Mouse (Mus musculus) midbrain, embryonic 12.5 days (tissue): Measurements from ENCODE around the gene Secisbp2l. TPM values are rescaled to one million over a fixed set of nuclear protein-coding genes. Genes with fewer than 3 reads are reported as not detected.

Experiments
- ATAC-seq: fragments of 200-750 bp; cut with Nextera tagmentation; 2 replicates; pipeline ENCODE4 v1.8.0; 2017; ENCODE audit warnings: low read depth, moderate TSS enrichment, moderate library complexity; ENCODE audit not compliant: low FRiP score
- H3K27ac ChIP-seq: fragments of 300-500 bp; sonication (generic); replicated peaks from 2 replicates; pipeline ENCODE4 v1.5.1; 2016; ENCODE audit warnings: mild to moderate bottlenecking
- H3K27me3 ChIP-seq: fragments of 300-500 bp; sonication (generic); 2 replicates; pipeline ENCODE4 v1.6.1; 2016; ENCODE audit warnings: mild to moderate bottlenecking
- H3K36me3 ChIP-seq: fragments of 300-500 bp; sonication (generic); 2 replicates; pipeline ENCODE4 v1.6.1; 2016
- H3K4me1 ChIP-seq: fragments of 300-500 bp; sonication (generic); 2 replicates; pipeline ENCODE4 v1.6.1; 2016
- H3K4me2 ChIP-seq: fragments of 300-500 bp; sonication (generic); replicated peaks from 2 replicates; pipeline ENCODE4 v1.6.1; 2016; ENCODE audit warnings: mild to moderate bottlenecking, moderate library complexity
- H3K4me3 ChIP-seq: fragments of 300-500 bp; sonication (generic); 2 replicates; pipeline ENCODE4 v1.5.1; 2016; ENCODE audit warnings: mild to moderate bottlenecking
- H3K9ac ChIP-seq: fragments of 300-500 bp; sonication (generic); replicated peaks from 2 replicates; pipeline ENCODE4 v1.6.1; 2016; ENCODE audit warnings: mild to moderate bottlenecking, moderate library complexity
- H3K9me3 ChIP-seq: fragments of 300-500 bp; sonication (generic); 2 replicates; pipeline ENCODE4 v1.6.1; 2016; ENCODE audit warnings: mild to moderate bottlenecking
- WGBS: fragments of 180-500 bp; shearing (Covaris S2); methylation state at CpG from one replicate; pipeline ENCODE4 v1.1.7; 2016; 5-methylcytosine and 5-hydroxymethylcytosine counted together
- polyA plus RNA-seq: library from polyadenylated mRNA; unstranded; fragments of >200 nt; fragmentation: Nextera tagmentation; extraction: Ambion mirVana; gene quantifications from 2 replicates; pipeline ENCODE4 v1.2.1, GENCODE M21; 2016

Secisbp2l gene
- polyA plus RNA-seq, 1 experiment from 2014 or later, result 28.1 TPM

- H3K4me1 ChIP-seq, result peaks cover 9% of the 10 kb centered on the region
- H3K9me3 ChIP-seq, result no peaks in the 10 kb centered on the region
- no peak overlapping the region for H3K4me2 ChIP-seq
- H3K9ac ChIP-seq, result no peak overlapping the region
- H3K27ac ChIP-seq, result no peak overlapping the region
- H3K36me3 ChIP-seq, result peaks cover 20% of the 10 kb centered on the region
- H3K4me3 ChIP-seq, result no peak overlapping the region
- no peak for ATAC-seq
- 73% methylated on average over 2 of the region's 2 CpGs for WGBS
- H3K27me3 ChIP-seq, result no peaks in the 10 kb centered on the region
Measured at GRCm38 (mm10) chr2:125735333-125736024, 47.2 kb downstream of the Secisbp2l start.

DNA sequence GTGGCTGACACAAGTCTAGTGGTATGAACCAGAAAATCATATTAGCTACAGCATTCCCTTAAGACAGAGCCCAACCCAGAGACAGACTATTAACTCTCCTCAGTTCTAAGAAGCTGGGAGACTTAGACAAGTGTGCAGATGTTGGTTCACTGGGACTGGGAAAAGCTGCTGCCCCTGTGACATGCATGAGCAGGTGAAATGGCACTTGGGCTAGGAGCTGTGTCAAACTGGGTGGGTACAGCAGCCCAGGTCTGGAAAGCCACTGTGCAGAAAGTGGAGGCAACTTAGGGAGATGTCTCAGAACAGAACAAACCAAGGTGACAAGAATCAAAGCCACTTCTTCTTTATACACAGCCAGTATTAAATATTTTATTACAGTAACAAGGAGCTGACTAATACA, 47.9 kb downstream of the Secisbp2l start:
- Histone ChIP-seq H3K9ac (no peak overlapping the region), H3K36me3 (peaks cover 14% of the 10 kb centered on the region; the same call in 1 of the 2 replicates), H3K4me3 (no peak overlapping the region), H3K4me1 (peaks cover 9% of the 10 kb centered on the region), H3K9me3 (no peaks in the 10 kb centered on the region), H3K27me3 (0 out of 2 replicates have a peak, but pooled peaks cover 2% of the 10 kb centered on the region), H3K4me2 (no peak overlapping the region), H3K27ac (no peak overlapping the region)
- no peak for ATAC-seq

GRCm38 (mm10) chr2:125731763-125732560, 50.7 kb downstream of the Secisbp2l start:
- Histone ChIP-seq H3K4me2 (peak overlapping the region; percentile 58), H3K9me3 (no peaks in the 10 kb centered on the region), H3K27ac (peak overlapping the region; percentile 91), H3K4me3 (peak overlapping the region; percentile 44), H3K4me1 (peaks cover 9% of the 10 kb centered on the region), H3K9ac (peak overlapping the region; percentile 79), H3K36me3 (no peaks in the 10 kb centered on the region), H3K27me3 (peaks cover 20% of the 10 kb centered on the region)
- 6% methylated on average over 35 of the region's 35 CpGs for WGBS
- peak; percentile 96 for ATAC-seq

DNA sequence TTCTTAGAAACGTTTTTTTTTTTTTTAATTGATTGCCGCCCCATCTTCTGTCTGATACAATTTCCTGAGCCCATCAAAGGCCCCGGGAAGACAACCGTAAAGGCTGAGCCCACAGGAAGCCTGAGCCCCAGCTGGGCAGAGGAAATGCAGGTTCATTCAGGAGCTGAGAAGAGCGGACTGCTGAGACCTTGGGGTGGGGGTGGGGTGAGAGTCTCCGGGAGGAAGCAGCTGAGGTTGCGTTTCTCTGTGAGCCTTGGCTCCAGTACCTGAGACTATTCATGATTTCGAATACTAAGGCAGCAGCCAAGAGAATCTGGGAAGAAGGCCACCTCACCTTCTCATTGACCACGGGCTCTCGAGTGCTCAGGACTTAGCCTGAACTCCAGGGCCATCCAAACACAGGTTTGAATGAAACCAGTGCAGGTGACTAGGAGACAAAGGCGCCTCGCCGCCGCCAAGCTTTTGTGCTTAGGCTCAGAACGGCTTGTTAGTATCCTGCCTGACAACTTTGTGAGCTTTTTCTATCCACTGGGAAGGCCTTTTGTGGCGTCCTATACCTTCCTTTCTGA, 58.0 kb downstream of the Secisbp2l start:
- peak; percentile 58 for ATAC-seq
- Histone ChIP-seq H3K27me3 (peaks cover 74% of the 10 kb centered on the region), H3K4me2 (peak overlapping the region; percentile 99), H3K4me3 (peak overlapping the region; percentile 56), H3K4me1 (peaks cover 22% of the 10 kb centered on the region), H3K27ac (peak overlapping the region; percentile 52; the same call in 1 of the 2 replicates), H3K9me3 (no peaks in the 10 kb centered on the region), H3K9ac (peak overlapping the region; percentile 56; the same call in 1 of the 2 replicates), H3K36me3 (no peaks in the 10 kb centered on the region)
- WGBS, result under 1% methylated on average over 16 of the region's 16 CpGs

GRCm38 (mm10) chr2:125724086-125724430, 58.6 kb downstream of the Secisbp2l start, which contains the start of gene Shc4:
Gene Shc4, minus strand, starts transcription at chr2:125724148.
- Histone ChIP-seq H3K4me3 (peak within 1 kb of the TSS; percentile 56), H3K27me3 (peaks cover 72% of the 10 kb centered on the region), H3K4me1 (peaks cover 22% of the 10 kb centered on the region), H3K4me2 (peak within 1 kb of the TSS; percentile 99), H3K36me3 (no peaks in the 10 kb centered on the region), H3K9me3 (no peaks in the 10 kb centered on the region), H3K9ac (peak within 1 kb of the TSS; percentile 56), H3K27ac (peak within 1 kb of the TSS; percentile 52; the same call in 1 of the 2 replicates)
- WGBS, result under 1% methylated on average over 15 of the region's 15 CpGs
- peak; percentile 88 for ATAC-seq

GRCm38 (mm10) chr2:125723408-125724085, 59.1 kb downstream of the Secisbp2l start:
- Histone ChIP-seq H3K9ac (peak overlapping the region; percentile 56), H3K9me3 (no peaks in the 10 kb centered on the region), H3K4me1 (peaks cover 22% of the 10 kb centered on the region), H3K4me3 (peak overlapping the region; percentile 56), H3K27me3 (peaks cover 70% of the 10 kb centered on the region), H3K4me2 (peak overlapping the region; percentile 99), H3K36me3 (no peaks in the 10 kb centered on the region), H3K27ac (peak overlapping the region; percentile 49; the same call in 1 of the 2 replicates)
- peak; percentile 87 for ATAC-seq
- under 1% methylated on average over 34 of the region's 34 CpGs for WGBS

GRCm38 (mm10) chr2:125723086-125723407, 59.6 kb downstream of the Secisbp2l start:
- 3% methylated on average over 18 of the region's 18 CpGs for WGBS
- Histone ChIP-seq H3K4me2 (peak overlapping the region; percentile 99), H3K27me3 (peaks cover 68% of the 10 kb centered on the region), H3K9ac (peak overlapping the region; percentile 56), H3K9me3 (no peaks in the 10 kb centered on the region), H3K36me3 (no peaks in the 10 kb centered on the region), H3K27ac (no peak overlapping the region), H3K4me1 (peaks cover 22% of the 10 kb centered on the region), H3K4me3 (peak overlapping the region; percentile 56)
- no peak for ATAC-seq

- no peak overlapping the region for H3K27ac ChIP-seq
Measured at GRCm38 (mm10) chr2:125716599-125716998, 66.1 kb downstream of the Secisbp2l start.

DNA sequence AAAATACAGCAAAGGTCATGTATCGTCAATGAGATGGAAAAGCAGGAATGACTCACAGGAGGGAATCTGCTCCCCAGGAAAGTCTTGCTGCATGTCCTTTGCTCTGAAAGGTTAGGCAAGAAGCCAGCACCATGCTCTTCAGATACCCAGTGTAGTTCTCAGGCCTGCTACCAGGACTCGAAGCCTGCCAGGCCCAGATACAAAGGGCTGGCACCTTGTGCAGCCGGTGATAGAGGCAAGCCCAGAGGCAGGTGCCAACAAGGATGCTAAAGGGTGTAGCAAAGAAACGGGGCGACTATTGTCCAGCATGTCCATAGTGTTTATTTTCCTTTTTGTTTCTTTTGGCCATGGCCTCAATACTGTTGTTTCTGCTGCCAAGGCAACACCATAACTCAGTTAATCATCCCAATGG, 76.2 kb downstream of the Secisbp2l start:
- H3K9me3 ChIP-seq, result no peaks in the 10 kb centered on the region
- H3K9ac ChIP-seq, result no peak overlapping the region
- H3K4me2 ChIP-seq, result no peak overlapping the region
- H3K4me1 ChIP-seq, result peaks cover 9% of the 10 kb centered on the region
- 81% methylated on average over 5 of the region's 5 CpGs for WGBS
- ATAC-seq, result no peak
- H3K27ac ChIP-seq, result no peak overlapping the region
- no peak overlapping the region for H3K4me3 ChIP-seq
- H3K27me3 ChIP-seq, result peaks cover 5% of the 10 kb centered on the region; the same call in 1 of the 2 replicates
- H3K36me3 ChIP-seq, result no peaks in the 10 kb centered on the region

More at GRCm38 (mm10) chr2:125716599-125716998, 66.1 kb downstream of the Secisbp2l start:
- H3K4me3 ChIP-seq, result no peak overlapping the region
- H3K36me3 ChIP-seq, result no peaks in the 10 kb centered on the region
- H3K4me2 ChIP-seq, result no peak overlapping the region
- WGBS, result 85% methylated on average over 8 of the region's 8 CpGs
- H3K27me3 ChIP-seq, result peaks cover 16% of the 10 kb centered on the region
- no peaks in the 10 kb centered on the region for H3K4me1 ChIP-seq
- H3K9ac ChIP-seq, result no peak overlapping the region
- ATAC-seq, result no peak
- no peaks in the 10 kb centered on the region for H3K9me3 ChIP-seq

DNA sequence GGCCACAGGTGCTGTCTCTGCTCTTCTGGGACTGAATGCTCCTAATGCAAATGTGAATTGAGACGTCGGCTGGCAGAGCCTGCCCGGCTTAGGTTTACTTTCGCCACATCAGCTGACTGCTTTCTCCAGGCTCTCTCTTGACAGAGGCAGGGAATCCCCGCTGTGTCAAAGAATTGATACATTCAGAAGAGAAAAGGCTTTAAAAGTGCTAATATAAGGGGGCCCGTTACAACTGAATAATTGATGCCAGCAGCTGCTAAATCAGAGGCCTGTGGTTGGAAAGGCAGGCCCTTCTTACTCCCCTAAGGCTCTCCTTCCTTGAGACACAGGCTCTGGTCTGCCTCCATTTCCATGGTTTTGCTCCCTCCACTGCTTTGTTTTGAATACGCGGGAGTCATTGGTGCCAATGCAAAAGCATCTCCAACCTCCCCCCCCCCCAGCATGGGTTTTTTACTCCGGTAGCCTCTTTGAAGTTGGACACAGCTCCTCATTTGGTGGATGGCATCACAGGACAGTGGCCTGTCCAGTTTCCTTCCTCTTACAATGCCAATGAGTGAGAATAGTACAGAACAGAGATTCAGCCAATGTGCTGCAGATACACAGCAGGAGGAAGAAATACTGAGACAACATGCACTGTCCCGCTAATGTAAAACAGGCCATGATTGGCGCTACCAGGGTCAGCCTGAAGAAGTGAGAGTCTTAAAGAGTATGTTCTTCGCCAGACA, 77.6 kb downstream of the Secisbp2l start:
- Histone ChIP-seq H3K4me1 (peaks cover 9% of the 10 kb centered on the region), H3K4me2 (peak overlapping the region; percentile 4; the same call in 1 of the 2 replicates), H3K9me3 (no peaks in the 10 kb centered on the region), H3K9ac (no peak overlapping the region), H3K27me3 (peaks cover 5% of the 10 kb centered on the region; the same call in 1 of the 2 replicates), H3K4me3 (no peak overlapping the region), H3K27ac (peak overlapping the region; percentile 81), H3K36me3 (no peaks in the 10 kb centered on the region)
- ATAC-seq, result peak; percentile 88
- 29% methylated on average over 12 of the region's 12 CpGs for WGBS

- no peak overlapping the region for H3K27ac ChIP-seq
- no peaks in the 10 kb centered on the region for H3K36me3 ChIP-seq
- ATAC-seq, result no peak
- WGBS, result 91% methylated on average over 2 of the region's 2 CpGs
- H3K9me3 ChIP-seq, result no peaks in the 10 kb centered on the region
- peaks cover 5% of the 10 kb centered on the region; the same call in 1 of the 2 replicates for H3K27me3 ChIP-seq
- no peak overlapping the region for H3K9ac ChIP-seq
- H3K4me3 ChIP-seq, result no peak overlapping the region
- peaks cover 9% of the 10 kb centered on the region for H3K4me1 ChIP-seq
- H3K4me2 ChIP-seq, result no peak overlapping the region
Measured at GRCm38 (mm10) chr2:125702851-125703250, 79.8 kb downstream of the Secisbp2l start.
